Mouse (Mus musculus): ENCODE measurements around the gene Fam221b.

The Fam221b gene

DNA sequence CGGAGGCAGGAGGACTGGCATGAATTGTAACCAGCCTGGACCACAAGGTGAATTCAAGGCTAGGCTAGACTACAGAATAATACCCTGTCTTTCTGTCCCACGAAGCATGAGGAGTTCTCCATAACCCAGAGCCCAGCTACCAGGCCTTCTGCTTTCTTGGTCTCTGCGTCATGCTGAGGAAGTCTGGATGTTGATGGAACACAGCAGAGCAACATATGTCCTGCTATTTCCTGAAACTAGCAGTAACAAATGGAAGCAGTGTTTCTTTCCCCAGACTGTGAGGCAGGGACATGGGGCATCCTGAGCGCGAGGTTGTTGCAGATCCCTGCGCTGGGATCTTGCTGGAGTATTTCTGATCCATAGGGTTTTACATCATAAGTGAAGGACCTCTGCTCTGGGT lies 9.6 kb upstream of the Fam221b start:
- TF ChIP-seq GATA4 (IDR thresholded peaks at IDR 0.05; ENCODE audit: insufficient replicate concordance, low read length): no peak

DNA sequence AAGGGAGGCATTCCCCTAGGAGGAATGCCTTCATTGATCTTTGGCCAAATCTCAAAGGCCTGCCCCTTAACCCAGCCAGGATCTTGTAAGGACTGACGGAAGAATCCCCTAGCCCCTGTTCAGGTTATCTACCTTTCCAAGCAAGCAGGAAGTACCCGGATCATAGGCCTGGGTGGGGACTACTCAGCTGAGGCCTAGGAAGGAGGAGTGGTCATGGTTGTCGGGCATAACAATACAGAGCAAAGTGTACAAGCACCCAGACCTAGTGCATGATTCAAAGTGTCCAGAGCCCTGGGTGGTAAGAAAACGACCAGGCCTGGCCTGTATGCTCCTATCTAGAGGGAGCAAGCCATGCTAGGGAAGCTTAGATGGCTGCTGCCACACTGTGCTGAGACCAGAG lies 6.7 kb upstream of the Fam221b start:
- TF ChIP-seq GATA4 (IDR thresholded peaks at IDR 0.05; ENCODE audit: insufficient replicate concordance, low read length): no peak

DNA sequence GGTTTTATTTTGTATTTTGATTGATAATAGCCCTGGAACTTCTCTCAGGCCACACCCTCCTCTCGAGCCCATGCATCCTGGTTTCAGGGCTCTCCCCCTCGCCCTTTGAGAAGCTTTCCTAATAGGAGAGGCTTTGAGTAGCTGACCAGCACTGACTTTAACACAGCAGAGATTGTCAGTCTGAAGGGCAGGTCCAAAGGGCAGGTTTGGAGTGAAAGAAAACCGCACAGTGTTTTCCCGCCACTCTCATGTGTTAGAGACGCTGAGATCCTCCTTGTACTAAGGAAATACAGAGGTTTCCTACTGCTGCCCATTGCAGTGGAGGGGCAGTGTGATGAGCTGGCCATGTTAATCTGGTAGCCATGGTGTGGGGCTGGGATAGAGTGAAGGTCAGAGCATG lies 6.0 kb upstream of the Fam221b start:
- no peak for TF ChIP-seq GATA4 (IDR thresholded peaks at IDR 0.05; ENCODE audit: insufficient replicate concordance, low read length)

DNA sequence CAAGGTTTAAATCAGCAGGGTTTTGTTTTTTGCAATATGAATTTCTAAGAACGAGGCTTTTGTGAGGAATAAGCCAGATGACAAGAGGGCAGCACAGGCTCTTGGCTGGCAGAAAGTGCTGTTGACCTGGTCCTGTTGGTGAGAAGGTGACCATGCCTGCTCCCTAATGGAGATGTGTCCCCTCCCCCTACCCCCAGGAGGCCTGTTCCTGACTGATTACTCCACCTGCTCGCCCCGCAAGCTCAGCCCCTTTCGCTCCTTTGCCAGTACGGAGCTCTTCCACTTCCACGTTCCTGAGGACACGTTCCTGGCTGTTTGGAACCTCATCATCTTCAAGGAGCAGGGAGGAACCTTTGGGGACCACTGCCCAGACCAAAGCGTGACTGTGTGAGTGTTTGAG lies 4.8 kb upstream of the Fam221b start:
- TF ChIP-seq GATA4 (IDR thresholded peaks at IDR 0.05; ENCODE audit: insufficient replicate concordance, low read length): no peak

DNA sequence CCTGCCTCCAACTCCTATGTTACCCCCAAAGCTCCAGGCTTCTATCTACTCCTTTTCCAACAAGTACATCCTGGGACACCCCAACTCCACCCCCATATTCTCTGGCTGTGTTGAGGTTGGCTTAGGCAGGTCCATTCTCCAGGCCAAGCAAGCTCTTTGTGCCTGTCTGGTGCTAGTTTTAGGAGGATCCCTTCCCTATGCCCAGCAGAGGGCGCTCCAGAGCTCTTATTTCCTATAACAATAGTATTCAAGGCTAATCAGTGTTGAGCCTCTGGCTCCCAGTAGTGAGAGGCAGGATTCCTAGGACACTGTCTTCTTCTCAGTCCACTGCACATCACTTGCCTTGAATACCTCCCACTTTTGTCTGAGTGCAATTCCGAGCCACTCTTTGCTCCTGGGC lies 3.1 kb upstream of the Fam221b start:
- no peak for TF ChIP-seq GATA4 (IDR thresholded peaks at IDR 0.05; ENCODE audit: insufficient replicate concordance, low read length)

DNA sequence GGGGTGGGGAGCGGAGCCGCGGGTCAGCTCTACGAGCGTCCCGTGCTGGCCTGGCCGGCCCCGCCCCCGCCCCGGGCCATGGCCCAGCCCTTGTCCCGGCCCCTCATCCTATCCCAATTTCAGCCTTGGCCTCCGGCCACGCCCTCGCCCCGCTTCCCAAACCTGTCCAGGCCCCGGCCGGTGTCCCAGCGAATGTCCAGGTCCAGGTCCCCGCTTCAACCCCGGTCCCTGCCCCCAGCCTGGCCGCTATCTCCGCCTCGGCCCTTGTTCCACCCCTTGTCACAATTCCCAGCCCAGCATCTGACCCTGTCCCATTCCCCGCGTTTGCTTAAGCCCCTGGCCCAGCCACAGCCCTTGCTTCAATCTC lies 466 bp upstream of the Fam221b start:
- TF ChIP-seq GATA4 (IDR thresholded peaks at IDR 0.05; ENCODE audit: insufficient replicate concordance, low read length): no peak

DNA sequence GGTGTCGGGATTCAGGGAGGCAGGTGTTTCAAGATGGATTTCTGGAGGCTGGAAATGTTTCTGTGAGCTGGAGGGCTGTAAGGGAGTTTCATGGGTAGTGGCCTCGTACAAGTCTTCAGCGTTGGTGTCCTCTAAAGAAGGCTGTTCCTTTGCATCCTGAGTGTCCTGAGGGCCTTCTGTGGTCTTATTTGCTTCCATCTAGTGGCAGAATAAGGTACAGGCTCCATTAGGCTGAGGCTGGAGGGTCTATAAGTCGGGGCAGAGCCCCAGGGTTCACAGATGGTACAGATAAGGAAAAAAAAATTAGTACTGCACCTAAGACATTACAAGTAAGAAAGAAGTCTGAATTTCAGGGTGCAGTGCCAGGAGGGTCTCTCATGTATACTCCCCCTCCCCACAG lies 2.5 kb downstream of the Fam221b start:
- no peak for TF ChIP-seq GATA4 (IDR thresholded peaks at IDR 0.05; ENCODE audit: insufficient replicate concordance, low read length)

DNA sequence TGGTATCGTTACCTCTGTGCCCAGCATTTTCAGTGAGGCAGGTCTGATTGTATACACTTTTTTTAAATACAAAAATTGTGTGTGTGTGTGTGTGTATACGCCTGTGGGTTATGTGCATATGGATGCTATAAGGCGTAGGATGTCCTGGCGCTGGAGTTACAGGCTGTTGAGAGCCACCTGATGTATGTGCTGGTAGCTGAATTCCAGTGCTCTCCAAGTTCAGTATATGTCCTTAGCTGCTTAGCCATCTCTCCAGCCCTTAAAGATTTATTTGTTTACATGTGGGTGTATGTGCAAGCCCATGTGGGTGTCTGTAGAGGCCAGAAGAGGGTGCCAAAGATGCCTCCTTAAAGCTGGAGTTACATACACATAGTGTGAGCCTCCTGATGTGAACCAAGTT lies 11.8 kb downstream of the Fam221b start:
- TF ChIP-seq GATA4 (IDR thresholded peaks at IDR 0.05; ENCODE audit: insufficient replicate concordance, low read length): no peak

DNA sequence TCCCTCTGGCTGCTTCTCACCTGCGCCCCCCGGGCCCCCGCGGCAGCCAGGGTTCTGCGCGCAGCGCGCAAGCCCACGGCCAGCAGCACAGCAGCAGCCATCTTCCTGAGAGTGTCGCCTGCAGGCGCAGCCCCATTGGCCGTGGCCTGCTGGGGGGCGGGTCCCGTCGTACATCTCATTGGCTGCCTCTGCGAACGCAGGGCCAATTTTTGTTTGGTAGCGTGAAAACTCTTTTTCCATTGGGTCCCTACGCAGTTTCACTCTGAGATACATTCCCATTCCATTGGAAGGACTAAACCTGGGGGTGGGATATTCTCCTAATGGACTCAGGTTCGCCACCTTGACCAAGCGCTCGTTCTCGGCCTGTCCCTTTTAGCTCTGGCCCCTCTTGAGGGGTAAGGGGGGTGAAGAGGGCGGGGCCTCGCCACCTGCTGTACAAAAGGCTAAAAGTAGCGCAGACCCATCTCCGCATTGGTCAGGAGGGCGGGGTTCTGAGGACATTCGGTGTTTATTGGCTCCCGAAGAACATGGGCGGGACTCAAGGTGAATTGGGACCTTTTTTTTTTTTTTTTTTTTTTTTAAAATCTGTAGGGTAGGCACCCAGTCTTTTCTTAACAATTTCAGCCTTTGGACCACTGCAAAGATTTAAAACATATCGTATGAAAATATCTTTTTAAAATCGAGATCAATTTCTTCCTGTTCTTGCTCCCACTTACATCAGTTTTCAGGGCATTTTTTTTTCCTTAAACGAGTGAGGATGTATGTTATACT lies 12.4 kb downstream of the Fam221b start, which contains the start of gene Hint2:
Gene Hint2 (minus strand): TSS at position 128 of the 771 bp plus-strand sequence.
- no peak for TF ChIP-seq GATA4 (IDR thresholded peaks at IDR 0.05; ENCODE audit: insufficient replicate concordance, low read length)

DNA sequence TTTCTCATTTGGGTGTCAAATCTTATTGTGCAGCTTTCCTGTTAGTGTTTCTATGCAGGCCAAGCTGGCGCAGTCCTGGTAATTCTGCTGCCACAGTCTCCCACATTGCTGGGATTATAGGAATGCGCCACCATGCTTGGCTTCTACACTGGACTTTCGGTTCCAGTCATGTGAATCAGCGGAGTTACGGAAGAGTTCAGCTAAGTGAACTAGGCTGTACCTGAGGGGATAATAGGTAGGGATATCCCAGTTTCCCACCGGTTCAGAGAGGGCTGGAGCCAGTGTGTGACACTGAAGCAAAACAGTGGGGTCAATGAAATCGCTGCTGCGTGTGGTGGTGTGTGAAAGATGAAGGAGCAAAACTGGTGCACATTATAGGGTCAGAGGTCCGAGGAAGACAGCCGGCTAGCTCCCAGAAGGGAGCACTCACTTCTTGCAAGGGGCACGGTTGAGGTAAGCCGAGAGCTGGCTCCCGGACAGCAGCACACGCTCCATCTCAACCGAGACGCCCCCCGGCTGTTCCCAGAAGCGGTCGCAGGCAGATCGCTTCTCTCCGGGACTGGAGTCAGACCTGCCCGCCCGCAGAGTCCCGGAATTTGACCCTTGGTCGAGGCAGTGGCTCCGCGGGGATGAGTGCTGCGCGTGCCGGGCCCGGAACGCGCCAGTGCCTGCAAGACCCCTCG lies 13.1 kb downstream of the Fam221b start:
- no peak for TF ChIP-seq GATA4 (IDR thresholded peaks at IDR 0.05; ENCODE audit: insufficient replicate concordance, low read length)

DNA sequence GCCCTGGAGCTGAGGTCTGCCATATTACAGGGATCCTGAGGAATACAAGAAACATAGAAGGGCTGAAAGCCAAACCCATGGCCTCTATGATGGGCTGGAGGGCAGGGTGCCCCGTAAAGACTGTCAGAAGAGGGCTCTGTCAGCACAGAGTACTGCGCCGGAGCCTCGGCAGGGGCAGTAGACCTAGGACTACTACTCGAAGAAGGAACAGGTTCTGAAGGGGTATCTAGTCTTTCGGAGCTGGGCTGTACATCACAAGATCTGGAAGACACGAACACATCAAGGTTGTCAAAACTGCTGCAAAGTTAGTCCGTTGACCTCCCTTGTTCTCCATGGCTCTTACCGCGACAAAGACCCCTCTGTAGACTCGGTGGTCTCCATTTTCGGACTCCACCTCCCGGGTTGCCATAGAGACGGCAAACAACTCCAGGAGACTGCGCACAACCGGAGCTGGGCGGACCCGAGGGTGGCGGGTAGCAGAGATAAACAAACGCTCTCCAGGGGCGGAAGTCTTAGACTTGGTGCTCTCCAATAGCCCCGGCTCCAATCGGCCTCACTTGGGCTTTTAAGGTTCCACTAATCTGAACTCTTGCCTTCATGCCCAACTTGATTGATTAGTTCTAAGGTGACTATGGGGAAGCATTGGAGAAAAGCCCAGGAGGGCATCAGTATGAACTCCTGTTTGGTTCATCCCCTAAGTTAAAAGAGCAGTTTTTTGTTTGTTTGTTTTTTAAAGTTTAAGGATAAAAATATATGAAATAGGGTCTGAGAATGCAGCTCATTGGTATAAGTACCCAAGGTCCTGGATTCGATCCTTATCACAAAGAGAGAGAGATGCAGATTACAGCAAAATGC lies 15.6 kb downstream of the Fam221b start, which contains the start of gene Spag8:
Gene Spag8 (minus strand): TSS at position 434 of the 855 bp plus-strand sequence.
- no peak; the same call in 1 of the 2 replicates for TF ChIP-seq GATA4 (IDR thresholded peaks at IDR 0.05; ENCODE audit: insufficient replicate concordance, low read length)

DNA sequence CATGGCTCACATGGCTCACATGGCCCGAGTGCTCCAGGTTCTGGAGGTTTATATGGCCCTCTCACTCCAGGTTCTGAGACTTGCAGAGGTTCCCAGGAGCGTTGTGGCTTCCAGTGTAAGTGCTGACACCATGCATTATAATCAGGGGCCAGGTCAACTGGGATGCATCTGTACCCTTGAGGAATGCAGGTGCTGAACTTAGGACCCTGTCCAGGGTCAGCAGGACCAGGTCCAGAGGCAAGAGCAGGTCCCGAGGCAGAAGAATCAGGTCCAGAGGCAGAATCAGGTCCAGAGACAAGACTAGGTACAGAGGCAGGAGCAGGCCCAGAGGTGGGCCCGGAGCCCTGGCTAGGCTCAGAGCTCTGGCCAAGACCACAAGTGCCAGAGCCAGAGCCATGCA lies 16.2 kb downstream of the Fam221b start:
- TF ChIP-seq GATA4 (IDR thresholded peaks at IDR 0.05; ENCODE audit: insufficient replicate concordance, low read length): no peak

DNA sequence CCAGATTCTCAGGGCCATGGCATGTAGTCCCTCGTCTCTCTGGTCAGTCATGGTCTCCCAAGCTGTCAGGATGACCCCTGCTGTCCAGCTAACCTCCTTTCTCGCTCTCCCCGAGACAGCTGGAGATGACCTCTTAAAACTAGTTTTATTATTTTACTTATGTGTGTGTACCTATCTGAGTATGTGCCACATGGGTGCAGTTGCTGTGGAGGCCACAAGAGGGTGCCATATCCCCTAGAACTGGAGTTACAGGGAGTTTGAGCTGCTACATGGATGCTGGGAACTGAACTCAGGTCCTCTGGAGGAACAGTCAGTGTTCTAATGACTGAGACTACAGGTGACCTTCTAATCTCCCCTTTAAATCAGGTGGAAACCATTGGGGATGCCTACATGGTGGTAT lies 19.2 kb downstream of the Fam221b start:
- no peak for TF ChIP-seq GATA4 (IDR thresholded peaks at IDR 0.05; ENCODE audit: insufficient replicate concordance, low read length)

DNA sequence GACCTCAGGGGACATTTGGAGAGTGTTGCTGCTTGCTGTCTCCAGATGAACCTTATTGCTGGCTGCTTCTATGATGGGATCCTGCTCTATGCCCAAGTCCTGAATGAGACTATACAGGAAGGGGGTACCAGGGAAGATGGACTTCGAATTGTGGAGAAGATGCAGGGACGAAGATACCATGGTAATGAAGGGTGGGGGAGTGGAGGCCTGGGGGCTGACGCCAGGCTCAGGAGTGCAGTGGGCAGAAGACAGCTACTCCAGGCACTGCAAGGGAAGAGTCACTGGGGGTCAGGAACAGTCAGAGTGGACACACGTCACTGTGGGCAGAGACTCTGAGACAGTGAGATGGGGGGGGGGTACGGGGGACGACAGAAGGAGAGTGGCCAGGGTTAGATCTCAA lies 28.5 kb downstream of the Fam221b start:
- no peak for TF ChIP-seq GATA4 (IDR thresholded peaks at IDR 0.05; ENCODE audit: insufficient replicate concordance, low read length)

DNA sequence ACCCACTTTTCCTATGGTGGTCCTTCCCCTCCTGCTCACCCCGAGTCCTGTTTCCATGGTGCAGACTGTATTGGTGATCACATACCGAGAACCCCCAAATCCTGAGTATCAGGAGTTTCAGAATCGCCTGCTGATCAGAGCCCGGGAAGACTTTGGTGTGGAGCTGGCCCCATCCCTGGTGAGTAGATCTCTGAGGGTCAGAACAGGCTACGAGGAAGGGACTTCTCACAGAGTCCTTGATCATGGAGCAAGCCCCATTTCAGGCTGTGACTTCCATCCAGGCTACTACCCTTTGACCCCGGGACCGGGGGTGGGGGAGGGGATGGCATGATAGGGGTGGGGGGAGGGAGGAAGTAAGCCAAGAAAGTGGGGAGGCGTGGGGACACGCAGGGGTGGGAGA lies 28.9 kb downstream of the Fam221b start:
- no peak for TF ChIP-seq GATA4 (IDR thresholded peaks at IDR 0.05; ENCODE audit: insufficient replicate concordance, low read length)

DNA sequence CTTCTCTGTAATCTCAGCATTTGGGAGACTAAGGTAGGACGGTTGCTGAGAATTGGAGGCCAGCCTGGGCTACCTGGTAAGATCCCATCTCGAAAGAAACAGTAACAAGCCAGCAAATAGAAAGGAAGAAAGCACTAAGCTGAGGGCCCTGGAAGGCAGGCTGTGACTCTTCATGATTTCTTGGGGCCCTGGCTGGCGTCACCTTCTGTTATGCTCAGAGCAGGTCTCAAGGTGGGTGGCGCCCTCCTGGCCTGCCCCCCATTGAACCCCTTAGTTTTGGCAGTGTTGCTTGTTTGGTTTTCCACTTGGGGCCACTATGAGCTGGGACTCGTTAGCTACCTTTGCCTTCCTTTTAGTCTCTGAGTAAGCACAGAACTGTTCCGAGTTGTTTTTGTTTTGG lies 32.2 kb downstream of the Fam221b start:
- TF ChIP-seq GATA4 (IDR thresholded peaks at IDR 0.05; ENCODE audit: insufficient replicate concordance, low read length): no peak

All from liver, adult (tissue).